Comparison of ENCODE assay signal across 9 mouse cellular contexts in the genomic region with DNA sequence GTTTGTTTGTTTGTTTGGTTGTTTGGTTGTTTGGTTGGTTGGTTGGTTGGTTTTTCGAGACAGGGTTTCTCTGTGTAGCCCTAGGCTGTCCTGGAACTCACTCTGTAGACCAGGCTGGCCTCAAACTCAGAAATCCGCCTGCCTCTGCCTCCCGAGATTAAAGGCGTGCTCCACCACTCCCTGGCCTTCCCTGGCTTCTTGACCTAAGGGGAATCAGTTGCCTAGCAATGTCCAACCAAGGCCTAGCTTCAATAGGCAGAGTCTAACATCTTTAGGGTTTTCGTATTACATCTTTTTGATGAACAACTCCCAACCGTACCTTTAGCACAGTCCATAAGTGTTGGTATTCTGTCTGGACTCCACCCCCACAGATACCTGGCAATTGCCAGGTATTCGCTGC. TPM values are rescaled to one million over a fixed set of nuclear protein-coding genes. Genes with fewer than 3 reads are reported as not detected.
A peak's percentile ranks its signal among the peaks of the same experiment; 100 is the strongest.
DNase-seq lines count a peak whose midpoint lies in the region; ATAC-seq and TF ChIP-seq lines count a peak whose summit lies in the region.
"Not testable (repeated sequence)": the region's sequence is repeated elsewhere in the genome, so short reads cannot be mapped to it uniquely, and the experiment has no call there.
"Had no signal": no experiment of that assay in that cellular context is flagged by ENCODE, and none has a peak within 500 bp of the region (broad histone marks: within the 10 kb centered on the region; RNA-seq: fewer than 3 reads in every experiment).

No protein-coding gene starts in this region.

- not testable (repeated sequence) for H3K4me1 ChIP-seq in bone marrow macrophage, adult 2 months (ENCODE audit: control insufficient read depth, insufficient read depth, low read length); heart, embryonic 13.5 days; limb, embryonic 12.5 days (replicated peaks); lung, postnatal 0 days (ENCODE audit: insufficient read depth, low read depth, low read length); neural tube, embryonic 12.5 days
- peaks cover 15% of the 10 kb centered on the region for H3K4me1 ChIP-seq in forebrain, embryonic 10.5 days
- H3K4me1 ChIP-seq in intestine, embryonic 14.5 days (replicated peaks; ENCODE audit: control insufficient read depth, insufficient read depth, low read length): peaks cover 11% of the 10 kb centered on the region

- H3K9ac ChIP-seq in heart, embryonic 13.5 days; intestine, embryonic 14.5 days (ENCODE audit: low read length); limb, embryonic 12.5 days (replicated peaks); lung, postnatal 0 days (replicated peaks; ENCODE audit: low read depth); neural tube, embryonic 12.5 days: not testable (repeated sequence)

- DNase-seq in forebrain, embryonic 10.5 days (ENCODE audit: extremely low spot score, low spot score); intestine, embryonic 14.5 days (ENCODE audit: low spot score); lung, postnatal 0 days (ENCODE audit: low spot score): not testable (repeated sequence)

- not testable (repeated sequence) for TF ChIP-seq POLR2A in bone marrow macrophage, adult 2 months (IDR thresholded peaks at IDR 0.05; ENCODE audit: borderline replicate concordance, low read depth, low read length)

- H3K9me3 ChIP-seq in forebrain, embryonic 10.5 days; heart, embryonic 13.5 days; intestine, embryonic 14.5 days (ENCODE audit: control insufficient read depth, low read length); limb, embryonic 12.5 days; lung, postnatal 0 days (ENCODE audit: low read length); neural tube, embryonic 12.5 days: not testable (repeated sequence)

- H3K27me3 ChIP-seq in forebrain, embryonic 10.5 days (ENCODE audit: poor library complexity, severe bottlenecking); heart, embryonic 13.5 days (replicated peaks); intestine, embryonic 14.5 days (replicated peaks; ENCODE audit: control insufficient read depth, insufficient read depth, low read length); limb, embryonic 12.5 days; lung, postnatal 0 days (replicated peaks; ENCODE audit: insufficient read depth, low read length); neural tube, embryonic 12.5 days (replicated peaks): not testable (repeated sequence)

- H3K4me2 ChIP-seq in heart, embryonic 13.5 days: peak overlapping the region; percentile 78
- H3K4me2 ChIP-seq in intestine, embryonic 14.5 days (ENCODE audit: low read length): peak overlapping the region; percentile 67
- peak overlapping the region; percentile 66 for H3K4me2 ChIP-seq in limb, embryonic 12.5 days
- H3K4me2 ChIP-seq in lung, postnatal 0 days (replicated peaks; ENCODE audit: low read depth, low read length): peak overlapping the region; percentile 81
- peak overlapping the region; percentile 57 for H3K4me2 ChIP-seq in neural tube, embryonic 12.5 days (replicated peaks)

- peak overlapping the region; percentile 86; the same call in 1 of the 2 replicates for H3K4me3 ChIP-seq in bone marrow macrophage, adult 2 months (ENCODE audit: insufficient read depth, low read length)
- H3K4me3 ChIP-seq in forebrain, embryonic 10.5 days: peak overlapping the region; percentile 95
- peak overlapping the region; percentile 88 for H3K4me3 ChIP-seq in heart, embryonic 13.5 days
- H3K4me3 ChIP-seq in intestine, embryonic 14.5 days (ENCODE audit: low read depth, low read length): peak overlapping the region; percentile 91; the same call in 1 of the 2 replicates
- H3K4me3 ChIP-seq in limb, embryonic 12.5 days (replicated peaks): peak overlapping the region; percentile 88
- H3K4me3 ChIP-seq in lung, postnatal 0 days (ENCODE audit: low read depth, low read length): peak overlapping the region; percentile 90
- not testable (repeated sequence) for H3K4me3 ChIP-seq in neural tube, embryonic 12.5 days

- not testable (repeated sequence) for H3K27ac ChIP-seq in bone marrow macrophage, adult 2 months (ENCODE audit: insufficient read depth, low read depth, low read length); forebrain, embryonic 10.5 days; heart, embryonic 13.5 days (replicated peaks); intestine, embryonic 14.5 days (ENCODE audit: low read depth); limb, embryonic 12.5 days; lung, postnatal 0 days (ENCODE audit: low read length); neural tube, embryonic 12.5 days

- peaks cover 33% of the 10 kb centered on the region for H3K36me3 ChIP-seq in forebrain, embryonic 10.5 days (replicated peaks)
- H3K36me3 ChIP-seq in heart, embryonic 13.5 days: peaks cover 33% of the 10 kb centered on the region
- H3K36me3 ChIP-seq in intestine, embryonic 14.5 days (ENCODE audit: control insufficient read depth, insufficient read depth, low read length): peaks cover 22% of the 10 kb centered on the region
- H3K36me3 ChIP-seq in limb, embryonic 12.5 days: peaks cover 25% of the 10 kb centered on the region
- not testable (repeated sequence) for H3K36me3 ChIP-seq in lung, postnatal 0 days (ENCODE audit: insufficient read depth, low read length)
- peaks cover 18% of the 10 kb centered on the region for H3K36me3 ChIP-seq in neural tube, embryonic 12.5 days

- TF ChIP-seq EP300 in lung, postnatal 0 days (IDR thresholded peaks at IDR 0.05): not testable (repeated sequence)

- ATAC-seq in heart, embryonic 13.5 days (ENCODE audit: extremely low read depth, insufficient number of reproducible peaks, low FRiP score, low TSS enrichment); intestine, embryonic 14.5 days (replicated peaks; ENCODE audit: low FRiP score, low TSS enrichment, low read depth); lung, postnatal 0 days: not testable (repeated sequence)
- 0 out of 2 replicates have a peak, but pooled peaks have one; percentile 29 for ATAC-seq in limb, embryonic 12.5 days (ENCODE audit: insufficient number of reproducible peaks, insufficient read depth, low FRiP score, low TSS enrichment, low read depth)
- 0 out of 2 replicates have a peak, but pooled peaks have one; percentile 26 for ATAC-seq in neural tube, embryonic 12.5 days (ENCODE audit: low FRiP score, low read depth)

- TF ChIP-seq CTCF in bone marrow macrophage, adult 2 months (IDR thresholded peaks at IDR 0.05; ENCODE audit: low read depth, low read length); lung, postnatal 0 days (IDR thresholded peaks at IDR 0.05): not testable (repeated sequence)

- 83% methylated on average over 7 of the region's 7 CpGs for WGBS in forebrain, embryonic 10.5 days
- WGBS in heart, embryonic 13.5 days: 82% methylated on average over 7 of the region's 7 CpGs
- WGBS in intestine, embryonic 14.5 days: 86% methylated on average over 7 of the region's 7 CpGs
- 84% methylated on average over 7 of the region's 7 CpGs for WGBS in limb, embryonic 12.5 days
- 77% methylated on average over 7 of the region's 7 CpGs for WGBS in lung, postnatal 0 days
- 86% methylated on average over 7 of the region's 7 CpGs for WGBS in neural tube, embryonic 12.5 days

RNA-seq across cellular contexts. Expression of gene Ltv1, which starts 0.5 kb away (rescaled TPM):
- polyA plus RNA-seq in bone marrow macrophage, adult 2 months (2012; ENCODE audit: insufficient read depth, insufficient read length, missing spikeins): 13.7 and 14.2 TPM in 2 replicates
- 75.5 and 82.0 TPM in 2 replicates for polyA plus RNA-seq in forebrain, embryonic 10.5 days (2016; fragmentation: Nextera tagmentation; extraction: Ambion mirVana)
- polyA plus RNA-seq in heart, embryonic 13.5 days (2015; fragmentation: Nextera tagmentation; extraction: Ambion mirVana): 47.9 and 52.1 TPM in 2 replicates
- 80.1 and 87.2 TPM in 2 replicates for polyA plus RNA-seq in intestine, embryonic 14.5 days (2014; fragmentation: Nextera tagmentation; extraction: Ambion mirVana)
- polyA plus RNA-seq in limb, embryonic 12.5 days (2016; fragmentation: Nextera tagmentation; extraction: Ambion mirVana): 61.6 and 63.4 TPM in 2 replicates
- polyA plus RNA-seq in lung, postnatal 0 days (2015; fragmentation: Nextera tagmentation; extraction: Ambion mirVana): 32.2 and 33.1 TPM in 2 replicates
- 51.3 and 54.1 TPM in 2 replicates for polyA plus RNA-seq in neural tube, embryonic 12.5 days (2016; fragmentation: Nextera tagmentation; extraction: Ambion mirVana)

RNA-seq across cellular contexts. Expression of gene Zc2hc1b, which starts 15.7 kb away (rescaled TPM):
- not detected in 2 replicates for polyA plus RNA-seq in bone marrow macrophage, adult 2 months (2012; ENCODE audit: insufficient read depth, insufficient read length, missing spikeins)
- not detected in 2 replicates for polyA plus RNA-seq in forebrain, embryonic 10.5 days (2016; fragmentation: Nextera tagmentation; extraction: Ambion mirVana)
- polyA plus RNA-seq in heart, embryonic 13.5 days (2015; fragmentation: Nextera tagmentation; extraction: Ambion mirVana): not detected in 2 replicates
- not detected in 2 replicates for polyA plus RNA-seq in intestine, embryonic 14.5 days (2014; fragmentation: Nextera tagmentation; extraction: Ambion mirVana)
- polyA plus RNA-seq in limb, embryonic 12.5 days (2016; fragmentation: Nextera tagmentation; extraction: Ambion mirVana): not detected in 2 replicates
- polyA plus RNA-seq in lung, postnatal 0 days (2015; fragmentation: Nextera tagmentation; extraction: Ambion mirVana): not detected in 2 replicates
- polyA plus RNA-seq in neural tube, embryonic 12.5 days (2016; fragmentation: Nextera tagmentation; extraction: Ambion mirVana): not detected in 2 replicates
- polyA plus RNA-seq: brain, embryonic 14.5 days; lung, adult 2 months had no signal
